Mouse (Mus musculus) right cerebral cortex, postnatal 10 days (tissue): Measurements from ENCODE around the gene Lrrc47.

ENCODE experiments used
- DNase-seq, 2 experiments: peaks; one replicate each; pipeline ENCODE4 v3.0.0; 2021; ENCODE audit warnings: low spot score in 2 of 2

The Lrrc47 gene

GRCm38 (mm10) chr4:154011646-154012089 is at the start of gene Lrrc47:
Lrrc47 (plus strand) TSS chr4:154011731.
- peak; percentile 91 for DNase-seq

GRCm38 (mm10) chr4:153962631-153963030 is 48.9 kb upstream of the Lrrc47 start:
- no peak for DNase-seq

DNA sequence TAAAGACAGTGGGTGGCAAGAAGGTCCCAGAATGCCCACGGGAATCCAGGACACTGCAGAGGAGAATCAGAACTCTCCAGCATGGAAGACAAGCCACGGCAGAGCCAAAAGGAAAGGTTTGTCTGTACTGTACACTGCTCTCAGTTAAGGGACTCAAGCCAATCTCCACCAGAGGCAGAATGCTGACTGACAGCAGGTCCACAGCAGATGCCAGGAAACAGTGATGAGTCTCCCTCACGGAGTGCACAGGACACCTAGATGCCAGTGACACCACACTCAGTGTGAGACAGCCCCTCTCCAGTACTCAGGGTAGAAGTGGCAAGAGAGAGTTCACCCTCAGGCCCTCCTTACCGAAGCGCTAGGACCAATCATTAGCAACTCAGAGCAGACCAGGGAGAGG is 44.9 kb upstream of the Lrrc47 start:
- DNase-seq = no peak

DNA sequence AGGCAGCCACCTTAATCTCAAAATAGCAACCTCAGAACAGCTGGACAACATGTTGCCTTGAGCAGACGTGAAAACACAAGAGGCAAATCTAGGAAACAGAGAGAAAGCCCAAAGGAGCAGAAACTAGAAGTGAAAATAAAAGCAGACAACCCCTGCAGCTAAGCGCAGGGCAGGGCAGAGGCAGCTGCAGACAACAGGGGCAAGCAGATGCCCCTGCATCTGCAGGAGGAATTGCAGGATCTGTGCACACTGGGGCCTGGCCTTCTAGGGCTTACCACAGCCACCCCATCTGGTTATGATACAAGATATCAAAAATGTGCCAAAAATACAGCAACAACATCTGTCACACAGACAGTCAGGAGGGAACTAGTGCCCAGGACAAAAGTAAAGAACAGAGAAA is 44.0 kb upstream of the Lrrc47 start:
- DNase-seq = no peak

DNA sequence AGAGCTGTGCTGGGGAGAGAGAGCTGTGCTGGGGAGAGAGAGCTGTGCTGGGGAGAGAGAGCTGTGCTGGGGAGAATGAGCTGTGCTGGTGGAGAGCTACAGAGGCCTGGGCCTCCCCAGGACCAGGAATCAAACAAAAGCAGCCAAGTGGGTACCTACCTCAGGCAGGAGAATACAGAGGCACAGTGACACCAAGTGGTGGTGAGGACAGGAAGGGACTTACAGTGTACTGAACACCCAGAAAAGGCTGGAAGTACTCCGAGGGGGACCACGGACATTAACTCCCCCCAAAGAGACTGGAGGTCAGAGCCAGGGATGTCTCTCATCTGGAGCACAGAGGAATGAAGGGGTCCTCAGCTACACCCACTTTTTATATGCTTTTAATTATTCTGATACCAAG is 43.5 kb upstream of the Lrrc47 start:
- no peak for DNase-seq

DNA sequence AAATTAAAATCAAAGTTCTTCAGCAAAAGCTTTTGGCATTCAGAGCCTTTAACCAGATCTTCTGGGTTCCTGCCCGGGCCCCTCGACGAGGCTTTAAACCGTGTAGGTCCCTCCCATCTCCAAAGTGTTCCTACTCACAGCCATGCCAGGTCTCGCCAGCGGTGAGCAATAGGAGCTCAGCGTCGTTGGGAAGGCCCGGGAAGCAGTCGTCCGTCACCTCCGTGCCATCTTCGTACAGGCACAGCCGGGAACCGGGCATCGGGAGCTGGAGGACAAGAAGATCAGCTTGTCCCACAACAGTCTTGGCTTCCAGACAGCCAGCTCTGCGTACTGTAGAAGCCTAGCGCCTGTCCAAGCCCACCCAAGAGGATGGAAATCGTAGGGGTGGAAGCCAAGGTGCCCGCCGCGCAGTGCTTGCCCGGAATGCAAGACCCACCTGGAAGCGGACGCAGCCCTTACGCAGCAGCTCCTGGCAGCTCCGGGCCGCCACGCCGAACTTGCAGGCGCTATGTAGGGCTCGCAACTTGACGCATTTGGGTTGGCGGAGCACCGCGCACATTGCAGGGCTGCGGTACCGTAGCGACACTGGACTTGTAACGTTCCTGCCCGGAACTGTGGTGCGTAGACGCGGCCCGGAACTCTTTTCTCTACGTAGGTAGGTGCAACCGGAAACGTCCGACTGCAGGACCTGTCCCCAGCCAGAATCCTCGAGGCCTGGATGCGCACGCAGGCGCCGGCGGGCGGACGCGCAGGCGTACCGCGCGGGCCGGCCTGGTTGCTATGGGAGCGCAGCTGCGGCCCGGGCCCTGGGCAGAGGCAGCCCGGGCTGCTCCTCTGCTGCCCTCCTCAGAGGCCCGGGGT is 36.9 kb upstream of the Lrrc47 start, which contains the start of the genes Dffb and Cep104:
Gene Dffb (minus strand): TSS at position 696 of the 861 bp plus-strand sequence.
Gene Cep104 (plus strand): TSS at position 764 of the 861 bp plus-strand sequence.
- DNase-seq = peak; percentile 96 to 97

DNA sequence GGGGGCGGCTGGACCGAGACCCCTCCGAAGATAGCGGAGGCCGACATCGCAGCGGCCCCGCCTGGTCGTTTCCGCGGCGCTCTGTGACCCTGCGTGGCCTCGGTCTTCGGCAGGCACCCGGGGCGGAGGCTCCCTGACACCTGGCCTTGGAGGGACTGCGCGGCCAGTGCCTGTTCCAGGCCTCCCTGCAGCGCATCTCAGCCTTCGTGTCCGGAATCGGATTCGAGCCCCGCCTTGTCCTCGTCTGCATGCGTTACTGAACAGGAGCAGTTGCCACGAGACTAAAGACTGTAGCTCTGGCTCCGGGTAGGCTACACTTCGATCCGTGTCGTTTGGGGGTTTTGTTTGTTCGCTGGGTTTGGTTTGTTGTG is 36.3 kb upstream of the Lrrc47 start:
- peak in 1 of 2 experiments; percentile 53 for DNase-seq

DNA sequence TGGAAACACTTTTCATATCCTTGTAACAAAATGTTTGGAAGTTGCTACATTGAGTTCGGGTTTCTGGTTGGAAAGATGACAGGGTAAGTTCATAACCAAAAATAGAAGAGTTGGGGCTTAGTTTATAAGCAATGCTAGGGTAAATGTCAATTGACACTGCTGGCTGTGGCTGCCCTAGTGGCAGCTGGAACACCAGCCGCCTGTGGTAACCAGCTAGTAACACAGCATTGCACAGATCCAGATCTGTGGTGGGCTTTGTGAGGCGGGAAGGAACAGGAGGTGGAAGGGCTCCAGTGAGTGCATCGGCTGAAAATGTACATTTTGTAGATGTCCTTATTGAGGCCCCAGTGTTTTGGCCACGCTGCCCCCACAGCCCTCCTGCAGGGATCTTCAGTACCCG is 35.8 kb upstream of the Lrrc47 start:
- DNase-seq = no peak

DNA sequence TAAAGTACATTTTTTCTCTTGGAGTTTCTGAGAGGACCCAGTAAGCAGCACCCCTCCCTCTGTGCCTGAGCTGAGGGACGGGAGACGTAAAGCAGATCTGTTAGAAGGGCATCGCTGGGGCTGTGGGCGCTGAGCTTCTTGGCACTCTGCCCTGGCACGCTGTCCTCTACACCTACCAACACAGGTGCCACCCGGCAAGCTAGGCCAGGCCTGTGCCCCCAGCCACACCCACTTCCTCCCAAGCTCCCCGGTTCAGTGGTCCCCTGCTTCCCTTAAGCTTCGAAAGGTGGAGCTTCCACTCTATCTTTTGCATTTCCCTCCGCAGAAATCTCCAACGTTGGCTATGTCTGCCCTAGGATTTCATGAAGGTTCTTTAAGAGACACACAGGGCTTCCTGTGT is 32.3 kb upstream of the Lrrc47 start:
- DNase-seq = no peak

- no peak for DNase-seq
Measured at GRCm38 (mm10) chr4:153980470-153980869, 31.1 kb upstream of the Lrrc47 start.

DNA sequence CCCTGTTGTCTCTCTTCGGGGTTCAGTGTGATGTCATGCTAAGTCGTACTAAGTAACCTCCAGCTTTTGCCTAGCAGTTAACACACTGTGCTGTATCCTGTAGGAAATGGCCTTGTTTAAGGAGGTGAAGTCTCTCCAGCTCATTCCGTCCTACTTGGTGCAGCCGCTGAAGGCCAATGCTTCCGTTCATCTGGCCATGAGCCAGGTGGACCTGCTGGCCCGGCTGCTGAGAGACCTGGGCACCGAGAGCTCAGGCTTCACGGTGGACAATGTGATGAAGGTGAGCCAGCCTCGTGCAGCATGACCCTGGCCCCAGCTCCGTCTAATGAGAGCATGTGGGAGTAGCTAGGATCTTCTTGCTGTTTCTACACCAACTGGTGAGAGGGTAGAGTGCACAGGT is 18.8 kb upstream of the Lrrc47 start:
- DNase-seq = no peak

GRCm38 (mm10) chr4:153993505-153993904 is 18.0 kb upstream of the Lrrc47 start:
- no peak for DNase-seq

DNA sequence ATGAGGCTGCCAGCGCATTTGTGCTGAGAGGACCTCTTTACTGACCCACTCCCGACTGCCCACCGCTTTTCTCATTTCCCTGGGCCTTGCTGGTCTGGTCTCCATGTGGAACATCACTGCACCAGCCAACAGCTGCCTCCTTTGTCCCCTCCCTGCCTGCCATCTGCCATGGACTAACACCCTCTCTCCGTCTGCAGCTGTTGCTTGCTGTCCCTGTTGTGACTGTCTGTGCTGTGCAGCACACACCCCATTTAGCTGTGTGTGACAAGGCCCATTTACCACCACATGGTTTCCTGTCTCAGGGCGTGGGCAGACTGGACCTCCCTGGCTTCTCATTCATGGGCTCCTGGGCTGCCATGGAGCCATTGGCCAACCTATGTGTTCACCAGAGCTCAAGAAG is 6.0 kb upstream of the Lrrc47 start:
- no peak for DNase-seq

GRCm38 (mm10) chr4:154006264-154006663 is 5.3 kb upstream of the Lrrc47 start:
- DNase-seq = no peak

GRCm38 (mm10) chr4:154007759-154008158 is 3.8 kb upstream of the Lrrc47 start:
- DNase-seq = no peak

- DNase-seq = no peak
Measured at GRCm38 (mm10) chr4:154010907-154011645, 455 bp upstream of the Lrrc47 start.

DNA sequence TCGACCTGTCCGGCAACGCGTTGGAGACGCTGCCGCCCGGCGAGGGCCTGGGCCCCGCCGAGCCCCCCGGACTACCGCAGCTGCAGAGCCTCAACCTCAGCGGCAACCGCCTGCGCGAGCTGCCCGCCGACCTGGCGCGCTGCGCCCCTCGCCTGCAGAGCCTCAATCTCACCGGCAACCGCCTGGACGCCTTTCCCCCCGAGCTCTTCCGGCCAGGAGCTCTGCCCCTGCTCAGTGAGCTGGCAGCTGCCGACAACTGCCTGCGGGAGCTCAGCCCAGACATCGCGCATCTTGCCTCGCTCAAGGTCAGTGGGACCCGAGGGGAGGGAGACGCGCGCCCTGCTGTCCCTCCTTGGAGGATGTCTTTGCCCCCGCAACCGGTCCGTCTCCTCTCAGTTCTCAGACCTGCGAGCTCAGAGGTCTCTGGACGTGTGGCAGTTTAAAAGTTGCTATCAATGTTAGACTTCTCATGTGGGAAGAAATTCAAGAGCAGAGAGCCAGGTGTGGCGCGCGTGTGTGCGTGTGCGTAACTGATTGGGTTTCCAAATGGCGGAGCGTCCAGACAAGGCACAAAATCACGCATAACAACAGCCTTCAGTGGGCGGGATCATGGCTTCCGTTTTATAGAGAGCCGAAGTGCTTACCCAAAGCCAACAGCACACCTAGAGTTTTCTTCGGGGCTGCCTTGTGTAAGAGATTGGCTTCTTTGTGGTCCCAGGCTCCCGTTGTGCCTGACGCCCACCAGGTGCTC is 776 bp downstream of the Lrrc47 start:
- peak in 1 of 2 experiments; percentile 46 for DNase-seq

- peak in 1 of 2 experiments; percentile 40 for DNase-seq
Measured at GRCm38 (mm10) chr4:154015476-154015875, 3.9 kb downstream of the Lrrc47 start.

GRCm38 (mm10) chr4:154019571-154019970 is 8.0 kb downstream of the Lrrc47 start:
- peak in 1 of 2 experiments; percentile 42 for DNase-seq

DNA sequence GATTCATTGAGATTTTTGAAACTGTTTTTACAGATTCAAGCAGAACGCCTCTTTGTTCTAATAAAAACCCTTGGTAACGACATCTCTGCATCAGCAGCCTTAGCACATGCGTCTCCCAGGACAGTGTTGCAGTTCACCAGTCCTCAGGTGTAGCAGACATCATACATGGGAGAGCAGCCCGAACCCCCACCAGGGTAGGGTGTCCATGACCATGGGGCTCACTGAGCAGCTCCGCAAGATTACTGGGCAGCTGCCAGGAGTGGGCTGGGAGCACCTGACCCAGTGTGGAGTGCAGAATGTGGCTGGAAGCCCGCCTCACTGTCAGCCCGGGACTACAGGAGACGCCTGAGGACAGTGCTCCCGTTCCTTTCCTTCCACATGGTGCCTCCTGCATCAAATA is 9.9 kb downstream of the Lrrc47 start:
- peak in 1 of 2 experiments; percentile 55 for DNase-seq

DNA sequence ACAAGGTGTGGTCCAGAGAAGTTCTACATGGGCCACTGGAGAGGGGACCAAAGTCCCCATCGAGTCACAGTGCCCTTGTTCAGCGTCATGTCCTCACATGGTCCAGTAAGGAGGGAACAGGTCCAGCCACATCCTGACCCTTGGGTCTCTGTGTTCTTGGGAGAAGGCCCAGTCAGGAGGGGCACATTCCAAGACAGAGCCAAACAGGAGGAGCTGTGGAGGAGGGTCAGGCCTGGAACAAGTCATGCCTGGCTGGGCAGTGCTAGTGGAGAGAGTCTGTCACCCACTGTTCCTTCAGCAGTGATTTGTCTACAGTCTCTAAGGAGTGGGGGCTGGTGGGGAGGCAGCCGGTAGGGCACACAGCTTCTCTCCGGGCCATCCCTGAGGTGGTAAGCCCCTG is 10.9 kb downstream of the Lrrc47 start:
- peak; percentile 61 for DNase-seq

GRCm38 (mm10) chr4:154022844-154023243 is 11.3 kb downstream of the Lrrc47 start:
- DNase-seq = no peak
